Mouse (Mus musculus) midbrain, postnatal 0 days (tissue): ENCODE data around the gene Fcgr1. TPM values are rescaled to one million over a fixed set of nuclear protein-coding genes. Genes with fewer than 3 reads are reported as not detected.
A peak's percentile ranks its signal among the peaks of the same experiment; 100 is the strongest.

Source experiments
- ATAC-seq: fragments of 200-750 bp; cut with Nextera tagmentation; 2 replicates; pipeline ENCODE4 v1.8.0; 2017; ENCODE audit warnings: moderate number of reproducible peaks, mild to moderate bottlenecking, moderate TSS enrichment, moderate library complexity; ENCODE audit not compliant: low FRiP score
- DNase-seq: peaks from one replicate; pipeline ENCODE4 v3.0.0-alpha.2; 2015; ENCODE audit warnings: low spot score
- H3K27ac ChIP-seq: fragments of 300-500 bp; sonication (generic); 2 replicates; pipeline ENCODE4 v1.5.1; 2014; ENCODE audit warnings: low read depth, mild to moderate bottlenecking, low read length, mixed read lengths
- H3K27me3 ChIP-seq: fragments of 300-500 bp; sonication (generic); 2 replicates; pipeline ENCODE4 v1.6.1; 2014; ENCODE audit warnings: low read length, control low read depth, mixed read lengths; ENCODE audit not compliant: insufficient read depth
- H3K36me3 ChIP-seq: fragments of 300-500 bp; sonication (generic); 2 replicates; pipeline ENCODE4 v1.6.1; 2014; ENCODE audit warnings: low read length, control low read depth, mixed read lengths; ENCODE audit not compliant: insufficient read depth
- H3K4me1 ChIP-seq: fragments of 300-500 bp; sonication (generic); 2 replicates; pipeline ENCODE4 v1.6.1; 2014; ENCODE audit warnings: mild to moderate bottlenecking, control low read depth, antibody characterized with exemption, low read length, mixed read lengths; ENCODE audit not compliant: insufficient read depth
- H3K4me2 ChIP-seq: fragments of 300-500 bp; sonication (generic); 2 replicates; pipeline ENCODE4 v1.6.1; 2014; ENCODE audit warnings: low read depth, mild to moderate bottlenecking, low read length, mixed read lengths; ENCODE audit not compliant: poor library complexity, severe bottlenecking
- H3K4me3 ChIP-seq: fragments of 300-500 bp; sonication (generic); 2 replicates; pipeline ENCODE4 v1.5.1; 2014; ENCODE audit warnings: low read depth, mild to moderate bottlenecking, low read length, moderate library complexity
- H3K9ac ChIP-seq: fragments of 300-500 bp; sonication (generic); replicated peaks from 2 replicates; pipeline ENCODE4 v1.6.1; 2014; ENCODE audit warnings: mild to moderate bottlenecking, low read length, moderate library complexity, mixed read lengths; ENCODE audit not compliant: poor library complexity, severe bottlenecking
- H3K9me3 ChIP-seq: fragments of 300-500 bp; sonication (generic); 2 replicates; pipeline ENCODE4 v1.6.1; 2016; ENCODE audit warnings: low read length, control low read depth
- CTCF ChIP-seq: IDR thresholded peaks from 2 replicates; pipeline ENCODE4 v1.5.1; 2016; ENCODE audit warnings: antibody characterized with exemption, mild to moderate bottlenecking
- WGBS: fragments of 180-500 bp; shearing (Covaris S2); extraction: QIAGEN DNeasy Blood & Tissue Kit; methylation state at CpG from one replicate; pipeline ENCODE4 v1.1.7; 2014; 5-methylcytosine and 5-hydroxymethylcytosine counted together
- microRNA-seq: library from miRNA; unstranded; fragments of <30 nt; microRNA quantifications from one replicate; pipeline ENCODE4, GENCODE M21; 2016; ENCODE audit warnings: borderline number of aligned reads
- polyA plus RNA-seq: library from polyadenylated mRNA; unstranded; fragments of >200 nt; fragmentation: Nextera tagmentation; extraction: Ambion mirVana; gene quantifications from 2 replicates; pipeline ENCODE4 v1.2.1, GENCODE M21; 2015
- total RNA-seq: library from RNA; depleted of rRNA; stranded (reverse); fragments of >200 nt; gene quantifications from 2 replicates; pipeline ENCODE4 v1.2.3, GENCODE M21; 2014; rRNA removed

Fcgr1 gene
- total and polyA plus RNA-seq, 2 experiments from 2014 or later = 0.60 to 1.5 TPM

- ATAC-seq (no peak), DNase-seq (no peak)
- no peak for TF ChIP-seq CTCF
Measured at GRCm38 (mm10) chr3:96237335-96237903, 56.4 kb downstream of the Fcgr1 start.

GRCm38 (mm10) chr3:96236834-96237334 lies 56.9 kb downstream of the Fcgr1 start:
- Histone ChIP-seq H3K4me2 (no peak overlapping the region), H3K9me3 (no peaks in the 10 kb centered on the region), H3K27me3 (no peaks in the 10 kb centered on the region), H3K4me3 (no peak overlapping the region), H3K4me1 (no peaks in the 10 kb centered on the region), H3K36me3 (no peaks in the 10 kb centered on the region), H3K27ac (no peak overlapping the region), H3K9ac (no peak overlapping the region)
- 88% methylated on average over 4 of the region's 4 CpGs for WGBS
- TF ChIP-seq CTCF = no peak
- no peak for DNase-seq
- ATAC-seq = no peak

More at GRCm38 (mm10) chr3:96237335-96237903, 56.4 kb downstream of the Fcgr1 start:
- Histone ChIP-seq H3K27ac (no peak overlapping the region), H3K36me3 (no peaks in the 10 kb centered on the region), H3K4me2 (peak overlapping the region; percentile 42; the same call in 1 of the 2 replicates), H3K27me3 (no peaks in the 10 kb centered on the region), H3K4me1 (no peaks in the 10 kb centered on the region), H3K9ac (no peak overlapping the region), H3K4me3 (peak overlapping the region; percentile 23; the same call in 1 of the 2 replicates), H3K9me3 (no peaks in the 10 kb centered on the region)
- WGBS = 25% methylated on average over 7 of the region's 7 CpGs

GRCm38 (mm10) chr3:96235836-96236235 lies 57.9 kb downstream of the Fcgr1 start:
- DNase-seq = no peak
- Histone ChIP-seq H3K9me3 (no peaks in the 10 kb centered on the region), H3K9ac (no peak overlapping the region), H3K36me3 (no peaks in the 10 kb centered on the region), H3K27ac (no peak overlapping the region), H3K27me3 (no peaks in the 10 kb centered on the region), H3K4me2 (no peak overlapping the region), H3K4me1 (no peaks in the 10 kb centered on the region), H3K4me3 (no peak overlapping the region)
- no peak for ATAC-seq
- WGBS = 62% methylated on average over 3 of the region's 3 CpGs
- TF ChIP-seq CTCF = no peak

GRCm38 (mm10) chr3:96234914-96235313 lies 58.9 kb downstream of the Fcgr1 start:
- 94% methylated on average over 2 of the region's 2 CpGs for WGBS
- ATAC-seq (no peak), DNase-seq (no peak)
- H3K4me3 ChIP-seq = no peak overlapping the region
- no peak overlapping the region for H3K4me2 ChIP-seq
- H3K27ac ChIP-seq = no peak overlapping the region
- no peaks in the 10 kb centered on the region for H3K27me3 ChIP-seq
- H3K4me1 ChIP-seq = no peaks in the 10 kb centered on the region
- no peak overlapping the region for H3K9ac ChIP-seq
- H3K36me3 ChIP-seq = no peaks in the 10 kb centered on the region
- no peak for TF ChIP-seq CTCF
- no peaks in the 10 kb centered on the region for H3K9me3 ChIP-seq

Small RNA genes lying within 50 kb of the gene (microRNA-seq; reads per million reads assigned to microRNA genes)
- gene Gm47311 (not detected), gene Gm47313 (not detected)

Other genes with a start within 250 kb of the Fcgr1 start
- gene Vps45, start 235.5 kb downstream of the Fcgr1 start, total RNA-seq = 29.5 and 35.3 TPM in 2 replicates
- 60.6 and 61.1 TPM in 2 replicates for gene Vps45, start 235.5 kb downstream of the Fcgr1 start, polyA plus RNA-seq
- 14.3 and 16.3 TPM in 2 replicates for gene Otud7b, start 189.4 kb downstream of the Fcgr1 start, total RNA-seq
- gene Otud7b, start 189.4 kb downstream of the Fcgr1 start, polyA plus RNA-seq = 5.7 and 7.5 TPM in 2 replicates
- 15.5 and 22.3 TPM in 2 replicates for gene Mtmr11, start 132.0 kb downstream of the Fcgr1 start, total RNA-seq
- gene Mtmr11, start 132.0 kb downstream of the Fcgr1 start, polyA plus RNA-seq = 8.4 and 9.4 TPM in 2 replicates
- 70.3 and 79.1 TPM in 2 replicates for gene Sf3b4, start 121.6 kb downstream of the Fcgr1 start, total RNA-seq
- 156 and 158 TPM in 2 replicates for gene Sf3b4, start 121.6 kb downstream of the Fcgr1 start, polyA plus RNA-seq
- 157 and 160 TPM in 2 replicates for gene Sv2a, start 112.8 kb downstream of the Fcgr1 start, total RNA-seq
- gene Sv2a, start 112.8 kb downstream of the Fcgr1 start, polyA plus RNA-seq = 167 and 176 TPM in 2 replicates
- 29.5 and 36.8 TPM in 2 replicates for gene Bola1, start 74.3 kb downstream of the Fcgr1 start, total RNA-seq
- 54.6 and 58.1 TPM in 2 replicates for gene Bola1, start 74.3 kb downstream of the Fcgr1 start, polyA plus RNA-seq
- gene Hist2h2ab, start 74.1 kb downstream of the Fcgr1 start, total RNA-seq = 134 and 144 TPM in 2 replicates
- 1.1 TPM in 1 of 2 replicates, not detected in the other for gene Hist2h2ab, start 74.1 kb downstream of the Fcgr1 start, polyA plus RNA-seq
- 271 and 554 TPM in 2 replicates for gene Hist2h2ac, start 73.1 kb downstream of the Fcgr1 start, total RNA-seq
- gene Hist2h2ac, start 73.1 kb downstream of the Fcgr1 start, polyA plus RNA-seq = 1.7 and 1.9 TPM in 2 replicates
- gene Hist2h2be, start 72.8 kb downstream of the Fcgr1 start, total RNA-seq = 8.7 and 12.7 TPM in 2 replicates
- 2.8 and 2.9 TPM in 2 replicates for gene Hist2h2be, start 72.8 kb downstream of the Fcgr1 start, polyA plus RNA-seq
- 67.5 and 182 TPM in 2 replicates for gene Hist2h3c2, start 54.8 kb downstream of the Fcgr1 start, total RNA-seq
- gene Hist2h3c2, start 54.8 kb downstream of the Fcgr1 start, polyA plus RNA-seq = 0.56 and 0.68 TPM in 2 replicates
- gene Hist2h2aa2, start 53.7 kb downstream of the Fcgr1 start, total RNA-seq = 914 and 1,403 TPM in 2 replicates
- 41.9 and 45.6 TPM in 2 replicates for gene Hist2h2aa2, start 53.7 kb downstream of the Fcgr1 start, polyA plus RNA-seq
- gene Hist2h2aa1, start 48.5 kb downstream of the Fcgr1 start, total RNA-seq = 786 and 1,113 TPM in 2 replicates
- gene Hist2h2aa1, start 48.5 kb downstream of the Fcgr1 start, polyA plus RNA-seq = 18.8 and 19.5 TPM in 2 replicates
- 2.8 TPM in 1 of 2 replicates, not detected in the other for gene Hist2h3c1, start 47.3 kb downstream of the Fcgr1 start, total RNA-seq
- 0.11 and 0.32 TPM in 2 replicates for gene Hist2h3c1, start 47.3 kb downstream of the Fcgr1 start, polyA plus RNA-seq
- gene Hist2h4, start 30.7 kb downstream of the Fcgr1 start, total RNA-seq = 109 and 118 TPM in 2 replicates
- gene Hist2h4, start 30.7 kb downstream of the Fcgr1 start, polyA plus RNA-seq = 5.3 and 6.1 TPM in 2 replicates
- gene Hist2h3b, start 25.3 kb downstream of the Fcgr1 start, total RNA-seq = 684 and 1,135 TPM in 2 replicates
- 6.2 and 8.3 TPM in 2 replicates for gene Hist2h3b, start 25.3 kb downstream of the Fcgr1 start, polyA plus RNA-seq
- 162 and 343 TPM in 2 replicates for gene Hist2h2bb, start 24.2 kb downstream of the Fcgr1 start, total RNA-seq
- 1.0 and 1.7 TPM in 2 replicates for gene Hist2h2bb, start 24.2 kb downstream of the Fcgr1 start, polyA plus RNA-seq
- gene BC107364, start 158.3 kb upstream of the Fcgr1 start, total RNA-seq = not detected in 2 replicates
- gene BC107364, start 158.3 kb upstream of the Fcgr1 start, polyA plus RNA-seq = not detected in 2 replicates
- gene Hfe2, start 231.2 kb upstream of the Fcgr1 start, total RNA-seq = 2.0 and 2.1 TPM in 2 replicates
- 2.0 and 2.7 TPM in 2 replicates for gene Hfe2, start 231.2 kb upstream of the Fcgr1 start, polyA plus RNA-seq